Mouse (Mus musculus): ENCODE results near the gene Mark4. TPM values are rescaled to one million over a fixed set of nuclear protein-coding genes. Genes with fewer than 3 reads are reported as not detected.

Mark4 gene
- 3.7 and 4.3 TPM in 2 replicates for polyA plus RNA-seq (2015; fragmentation: Nextera tagmentation; extraction: Ambion mirVana)

GRCm38 (mm10) chr7:19458591-19459111, at the start of gene Mark4:
Mark4 (minus strand) TSS chr7:19458821.

GRCm38 (mm10) chr7:19462884-19463381, 4.3 kb upstream of the Mark4 start, which contains the start of gene Exoc3l2:
Exoc3l2 (plus strand) TSS chr7:19463331.

GRCm38 (mm10) chr7:19404476-19404875, 54.1 kb downstream of the Mark4 start, which contains the start of gene Ckm:
Ckm (plus strand) TSS chr7:19404776.

GRCm38 (mm10) chr7:19403731-19404296, 54.8 kb downstream of the Mark4 start, which contains the start of gene Klc3:
Klc3 (minus strand) TSS chr7:19404104.

GRCm38 (mm10) chr7:19381377-19382165, 77.0 kb downstream of the Mark4 start, which contains the start of gene Ercc2:
Ercc2 (plus strand) TSS chr7:19382010.

MicroRNAs encoded within 50 kb of the gene (microRNA counts, 519-probe panel; counts per million panel counts)
- microRNA mmu-miR-343: not detected

Small RNA genes lying within 50 kb of the gene (microRNA-seq; reads per million reads assigned to microRNA genes)
- gene Mir343: not detected

Other genes starting within 250 kb of the Mark4 start
- 13.5 and 15.9 TPM in 2 replicates for gene Gpr4, start 246.3 kb downstream of the Mark4 start, polyA plus RNA-seq (2015; fragmentation: Nextera tagmentation; extraction: Ambion mirVana)
- 24.9 and 26.7 TPM in 2 replicates for gene Opa3, start 230.5 kb downstream of the Mark4 start, polyA plus RNA-seq (2015; fragmentation: Nextera tagmentation; extraction: Ambion mirVana)
- 110 and 122 TPM in 2 replicates for gene Vasp, start 187.0 kb downstream of the Mark4 start, polyA plus RNA-seq (2015; fragmentation: Nextera tagmentation; extraction: Ambion mirVana)
- 0.37 TPM in 1 of 2 replicates, not detected in the other for gene Ppm1n, start 178.8 kb downstream of the Mark4 start, polyA plus RNA-seq (2015; fragmentation: Nextera tagmentation; extraction: Ambion mirVana)
- gene Rtn2, start 176.2 kb downstream of the Mark4 start, polyA plus RNA-seq (2015; fragmentation: Nextera tagmentation; extraction: Ambion mirVana): 19.9 and 21.9 TPM in 2 replicates
- 0.57 and 0.75 TPM in 2 replicates for gene Fosb, start 148.8 kb downstream of the Mark4 start, polyA plus RNA-seq (2015; fragmentation: Nextera tagmentation; extraction: Ambion mirVana)
- 48.3 and 53.8 TPM in 2 replicates for gene Ercc1, start 114.0 kb downstream of the Mark4 start, polyA plus RNA-seq (2015; fragmentation: Nextera tagmentation; extraction: Ambion mirVana)
- gene Cd3eap, start 99.3 kb downstream of the Mark4 start, polyA plus RNA-seq (2015; fragmentation: Nextera tagmentation; extraction: Ambion mirVana): 13.3 and 13.8 TPM in 2 replicates
- gene Ppp1r13l, start 99.1 kb downstream of the Mark4 start, polyA plus RNA-seq (2015; fragmentation: Nextera tagmentation; extraction: Ambion mirVana): 9.7 and 11.9 TPM in 2 replicates
- 5.6 and 5.9 TPM in 2 replicates for gene Ercc2, start 76.8 kb downstream of the Mark4 start, polyA plus RNA-seq (2015; fragmentation: Nextera tagmentation; extraction: Ambion mirVana)
- 4.7 and 5.9 TPM in 2 replicates for gene Klc3, start 54.7 kb downstream of the Mark4 start, polyA plus RNA-seq (2015; fragmentation: Nextera tagmentation; extraction: Ambion mirVana)
- gene Ckm, start 54.0 kb downstream of the Mark4 start, polyA plus RNA-seq (2015; fragmentation: Nextera tagmentation; extraction: Ambion mirVana): 875 and 934 TPM in 2 replicates
- gene Exoc3l2, start 4.5 kb upstream of the Mark4 start, polyA plus RNA-seq (2015; fragmentation: Nextera tagmentation; extraction: Ambion mirVana): 0.29 and 0.47 TPM in 2 replicates
- gene Bloc1s3, start 49.5 kb upstream of the Mark4 start, polyA plus RNA-seq (2015; fragmentation: Nextera tagmentation; extraction: Ambion mirVana): 1.5 and 2.0 TPM in 2 replicates
- gene Trappc6a, start 49.6 kb upstream of the Mark4 start, polyA plus RNA-seq (2015; fragmentation: Nextera tagmentation; extraction: Ambion mirVana): 82.5 and 88.1 TPM in 2 replicates
- gene Nkpd1, start 59.0 kb upstream of the Mark4 start, polyA plus RNA-seq (2015; fragmentation: Nextera tagmentation; extraction: Ambion mirVana): 0.27 and 0.49 TPM in 2 replicates
- gene Ppp1r37, start 104.3 kb upstream of the Mark4 start, polyA plus RNA-seq (2015; fragmentation: Nextera tagmentation; extraction: Ambion mirVana): 16.1 and 16.9 TPM in 2 replicates
- gene Zfp296, start 118.5 kb upstream of the Mark4 start, polyA plus RNA-seq (2015; fragmentation: Nextera tagmentation; extraction: Ambion mirVana): 1.2 and 1.4 TPM in 2 replicates
- gene Gemin7, start 118.8 kb upstream of the Mark4 start, polyA plus RNA-seq (2015; fragmentation: Nextera tagmentation; extraction: Ambion mirVana): 152 and 153 TPM in 2 replicates
- gene Clasrp, start 145.7 kb upstream of the Mark4 start, polyA plus RNA-seq (2015; fragmentation: Nextera tagmentation; extraction: Ambion mirVana): 21.5 and 24.3 TPM in 2 replicates
- gene Relb, start 170.6 kb upstream of the Mark4 start, polyA plus RNA-seq (2015; fragmentation: Nextera tagmentation; extraction: Ambion mirVana): 19.2 TPM in 2 replicates
- 49.8 and 51.7 TPM in 2 replicates for gene Clptm1, start 206.2 kb upstream of the Mark4 start, polyA plus RNA-seq (2015; fragmentation: Nextera tagmentation; extraction: Ambion mirVana)
- 4.0 and 26.9 TPM in 2 replicates for gene Apoc2, start 219.1 kb upstream of the Mark4 start, polyA plus RNA-seq (2015; fragmentation: Nextera tagmentation; extraction: Ambion mirVana)
- gene Gm44805, start 222.6 kb upstream of the Mark4 start, polyA plus RNA-seq (2015; fragmentation: Nextera tagmentation; extraction: Ambion mirVana): not detected in 2 replicates
- gene Apoc4, start 222.7 kb upstream of the Mark4 start, polyA plus RNA-seq (2015; fragmentation: Nextera tagmentation; extraction: Ambion mirVana): 2.9 and 3.0 TPM in 2 replicates
- gene Apoc1, start 233.8 kb upstream of the Mark4 start, polyA plus RNA-seq (2015; fragmentation: Nextera tagmentation; extraction: Ambion mirVana): 54.6 and 118 TPM in 2 replicates
- 475 and 2,164 TPM in 2 replicates for gene Apoe, start 240.4 kb upstream of the Mark4 start, polyA plus RNA-seq (2015; fragmentation: Nextera tagmentation; extraction: Ambion mirVana)